Mouse (Mus musculus) forebrain, embryonic 10.5 days (tissue): Measurements from ENCODE around the gene Tmem156. TPM values are rescaled to one million over a fixed set of nuclear protein-coding genes. Genes with fewer than 3 reads are reported as not detected.
A peak's percentile ranks its signal among the peaks of the same experiment; 100 is the strongest.

Experiments
- DNase-seq: peaks from one replicate; pipeline ENCODE4 v3.0.0-alpha.2; 2017; ENCODE audit warnings: low spot score; ENCODE audit errors: extremely low spot score
- H3K27ac ChIP-seq: fragments of 300-500 bp; sonication (generic); 2 replicates; pipeline ENCODE4 v1.5.1; 2016; ENCODE audit warnings: mild to moderate bottlenecking
- H3K27me3 ChIP-seq: fragments of 300-500 bp; sonication (generic); 2 replicates; pipeline ENCODE4 v1.6.1; 2016; ENCODE audit warnings: mild to moderate bottlenecking; ENCODE audit not compliant: poor library complexity, severe bottlenecking
- H3K36me3 ChIP-seq: fragments of 300-500 bp; sonication (generic); replicated peaks from 2 replicates; pipeline ENCODE4 v1.6.1; 2016; ENCODE audit warnings: mild to moderate bottlenecking, moderate library complexity
- H3K4me1 ChIP-seq: fragments of 300-500 bp; sonication (generic); 2 replicates; pipeline ENCODE4 v1.6.1; 2016
- H3K4me3 ChIP-seq: fragments of 300-500 bp; sonication (generic); 2 replicates; pipeline ENCODE4 v1.5.1; 2016; ENCODE audit warnings: mild to moderate bottlenecking, moderate library complexity
- H3K9me3 ChIP-seq: fragments of 300-500 bp; sonication (generic); 2 replicates; pipeline ENCODE4 v1.6.1; 2016; ENCODE audit warnings: mild to moderate bottlenecking, moderate library complexity
- WGBS: fragments of 180-500 bp; shearing (Covaris S2); methylation state at CpG from one replicate; pipeline ENCODE4 v1.1.7; 2016; 5-methylcytosine and 5-hydroxymethylcytosine counted together
- polyA plus RNA-seq: library from polyadenylated mRNA; unstranded; fragments of >200 nt; fragmentation: Nextera tagmentation; extraction: Ambion mirVana; gene quantifications from 2 replicates; pipeline ENCODE4 v1.2.1, GENCODE M21; 2016

Tmem156 gene
- polyA plus RNA-seq, 1 experiment from 2014 or later = not detected

- Histone ChIP-seq H3K36me3 (no peaks in the 10 kb centered on the region), H3K9me3 (no peaks in the 10 kb centered on the region), H3K4me1 (no peaks in the 10 kb centered on the region), H3K4me3 (no peak overlapping the region), H3K27me3 (no peaks in the 10 kb centered on the region), H3K27ac (no peak overlapping the region)
- no peak for DNase-seq
Measured at GRCm38 (mm10) chr5:65093769-65094168, 1.8 kb upstream of the Tmem156 start.

GRCm38 (mm10) chr5:65091184-65091858 is 611 bp downstream of the Tmem156 start:
- WGBS = 82% methylated on average over 11 of the region's 11 CpGs
- DNase-seq = no peak
- Histone ChIP-seq H3K4me3 (no peak overlapping the region), H3K27ac (no peak overlapping the region), H3K36me3 (no peaks in the 10 kb centered on the region), H3K4me1 (no peaks in the 10 kb centered on the region), H3K9me3 (no peaks in the 10 kb centered on the region), H3K27me3 (no peaks in the 10 kb centered on the region)

GRCm38 (mm10) chr5:65089707-65090106 is 2.2 kb downstream of the Tmem156 start:
- H3K9me3 ChIP-seq = no peaks in the 10 kb centered on the region

GRCm38 (mm10) chr5:65086522-65086921 is 5.4 kb downstream of the Tmem156 start:
- Histone ChIP-seq H3K4me3 (no peak overlapping the region), H3K27me3 (no peaks in the 10 kb centered on the region), H3K9me3 (no peaks in the 10 kb centered on the region), H3K36me3 (no peaks in the 10 kb centered on the region), H3K27ac (no peak overlapping the region), H3K4me1 (no peaks in the 10 kb centered on the region)
- no peak for DNase-seq
- 93% methylated on average over 6 of the region's 6 CpGs for WGBS

More at GRCm38 (mm10) chr5:65089707-65090106, 2.2 kb downstream of the Tmem156 start:
- H3K27me3 ChIP-seq = no peaks in the 10 kb centered on the region
- no peaks in the 10 kb centered on the region for H3K4me1 ChIP-seq
- DNase-seq = no peak
- H3K4me3 ChIP-seq = no peak overlapping the region
- H3K36me3 ChIP-seq = no peaks in the 10 kb centered on the region
- H3K27ac ChIP-seq = no peak overlapping the region
- 74% methylated on average over 3 of the region's 3 CpGs for WGBS

- H3K27me3 ChIP-seq = no peaks in the 10 kb centered on the region
- DNase-seq = no peak
- H3K27ac ChIP-seq = no peak overlapping the region
- no peak overlapping the region for H3K4me3 ChIP-seq
- 79% methylated on average over 4 of the region's 4 CpGs for WGBS
- H3K36me3 ChIP-seq = no peaks in the 10 kb centered on the region
- no peaks in the 10 kb centered on the region for H3K9me3 ChIP-seq
- H3K4me1 ChIP-seq = no peaks in the 10 kb centered on the region
Measured at GRCm38 (mm10) chr5:65081836-65082235, 10.1 kb downstream of the Tmem156 start.

GRCm38 (mm10) chr5:65079881-65080280 is 12.1 kb downstream of the Tmem156 start:
- H3K36me3 ChIP-seq = no peaks in the 10 kb centered on the region
- H3K27ac ChIP-seq = no peak overlapping the region
- DNase-seq = no peak
- WGBS = 79% methylated on average over 9 of the region's 9 CpGs
- H3K9me3 ChIP-seq = no peaks in the 10 kb centered on the region
- H3K4me3 ChIP-seq = no peak overlapping the region
- H3K27me3 ChIP-seq = no peaks in the 10 kb centered on the region
- no peaks in the 10 kb centered on the region for H3K4me1 ChIP-seq

GRCm38 (mm10) chr5:65078081-65078480 is 13.9 kb downstream of the Tmem156 start:
- Histone ChIP-seq H3K4me3 (no peak overlapping the region), H3K27me3 (no peaks in the 10 kb centered on the region), H3K27ac (no peak overlapping the region), H3K36me3 (no peaks in the 10 kb centered on the region), H3K9me3 (no peaks in the 10 kb centered on the region), H3K4me1 (no peaks in the 10 kb centered on the region)
- no peak for DNase-seq
- WGBS = 98% methylated on average over 4 of the region's 4 CpGs

- no peaks in the 10 kb centered on the region for H3K36me3 ChIP-seq
- no peaks in the 10 kb centered on the region for H3K27me3 ChIP-seq
- no peak for DNase-seq
- no peak overlapping the region for H3K4me3 ChIP-seq
- WGBS = 61% methylated on average over 3 of the region's 3 CpGs
- H3K27ac ChIP-seq = no peak overlapping the region
- H3K9me3 ChIP-seq = no peaks in the 10 kb centered on the region
- peaks cover 6% of the 10 kb centered on the region for H3K4me1 ChIP-seq
Measured at GRCm38 (mm10) chr5:65076748-65077147, 15.2 kb downstream of the Tmem156 start.

GRCm38 (mm10) chr5:65076087-65076486 is 15.8 kb downstream of the Tmem156 start:
- WGBS = 84% methylated on average over 2 of the region's 2 CpGs
- no peak for DNase-seq
- Histone ChIP-seq H3K9me3 (no peaks in the 10 kb centered on the region), H3K27ac (no peak overlapping the region), H3K4me1 (peaks cover 13% of the 10 kb centered on the region), H3K27me3 (no peaks in the 10 kb centered on the region), H3K4me3 (no peak overlapping the region), H3K36me3 (no peaks in the 10 kb centered on the region)

GRCm38 (mm10) chr5:65074693-65075092 is 17.2 kb downstream of the Tmem156 start:
- no peaks in the 10 kb centered on the region for H3K36me3 ChIP-seq
- peaks cover 26% of the 10 kb centered on the region for H3K4me1 ChIP-seq
- no peaks in the 10 kb centered on the region for H3K27me3 ChIP-seq
- H3K27ac ChIP-seq = no peak overlapping the region
- H3K4me3 ChIP-seq = no peak overlapping the region
- no peaks in the 10 kb centered on the region for H3K9me3 ChIP-seq
- WGBS = 73% methylated on average over 7 of the region's 7 CpGs
- DNase-seq = no peak

- no peak overlapping the region for H3K4me3 ChIP-seq
- no peaks in the 10 kb centered on the region for H3K9me3 ChIP-seq
- H3K27ac ChIP-seq = no peak overlapping the region
- WGBS = 75% methylated on average over 4 of the region's 4 CpGs
- no peak for DNase-seq
- H3K4me1 ChIP-seq = peaks cover 27% of the 10 kb centered on the region
- H3K36me3 ChIP-seq = no peaks in the 10 kb centered on the region
- H3K27me3 ChIP-seq = no peaks in the 10 kb centered on the region
Measured at GRCm38 (mm10) chr5:65073247-65073646, 18.7 kb downstream of the Tmem156 start.

- Histone ChIP-seq H3K36me3 (no peaks in the 10 kb centered on the region), H3K27ac (peak overlapping the region; percentile 20; the same call in 1 of the 2 replicates), H3K4me1 (peaks cover 27% of the 10 kb centered on the region), H3K27me3 (no peaks in the 10 kb centered on the region), H3K4me3 (no peak overlapping the region), H3K9me3 (no peaks in the 10 kb centered on the region)
- DNase-seq = no peak
- 13% methylated on average over 6 of the region's 6 CpGs for WGBS
Measured at GRCm38 (mm10) chr5:65071689-65072118, 20.2 kb downstream of the Tmem156 start.

GRCm38 (mm10) chr5:65069872-65070271 is 22.1 kb downstream of the Tmem156 start:
- WGBS = 63% methylated on average over 11 of the region's 11 CpGs
- no peaks in the 10 kb centered on the region for H3K36me3 ChIP-seq
- H3K9me3 ChIP-seq = no peaks in the 10 kb centered on the region
- H3K4me1 ChIP-seq = peaks cover 27% of the 10 kb centered on the region
- no peak for DNase-seq
- no peaks in the 10 kb centered on the region for H3K27me3 ChIP-seq
- H3K4me3 ChIP-seq = no peak overlapping the region
- H3K27ac ChIP-seq = 0 out of 2 replicates have a peak overlapping the region, but pooled peaks have one; percentile 1
